Mouse (Mus musculus) CH12.LX (cell line): ENCODE measurements around the gene Chd9.

Source experiments
- ELF1 ChIP-seq: IDR thresholded peaks from 2 replicates; pipeline ENCODE4 v1.6.1; 2014; ENCODE audit warnings: low read depth, mild to moderate bottlenecking, inconsistent platforms, low read length, improper control_type of control experiment
- HCFC1 ChIP-seq: IDR thresholded peaks from 2 replicates; pipeline ENCODE4 v1.6.1; 2012; ENCODE audit warnings: low read depth, mild to moderate bottlenecking, inconsistent platforms, low read length, improper control_type of control experiment
- POLR2A ChIP-seq: IDR thresholded peaks from 2 replicates; pipeline ENCODE4 v1.6.1; 2011; ENCODE audit warnings: low read depth, mild to moderate bottlenecking, improper control_type of control experiment, low read length
- POLR2AphosphoS2 ChIP-seq: IDR thresholded peaks from 2 replicates; pipeline ENCODE4 v1.6.1; 2011; ENCODE audit warnings: low read depth, low read length, improper control_type of control experiment
- SIN3A ChIP-seq: IDR thresholded peaks from 2 replicates; pipeline ENCODE4 v1.6.1; 2012; ENCODE audit warnings: low read length, improper control_type of control experiment, inconsistent platforms
- ZMIZ1 ChIP-seq: IDR thresholded peaks from 2 replicates; pipeline ENCODE4 v1.6.1; 2012; ENCODE audit warnings: low read depth, mild to moderate bottlenecking, inconsistent platforms, low read length, improper control_type of control experiment
- ZNF384 ChIP-seq: IDR thresholded peaks from 2 replicates; pipeline ENCODE4 v1.6.1; 2012; ENCODE audit warnings: low read depth, low read length, improper control_type of control experiment, inconsistent platforms

GRCm38 (mm10) chr8:90847980-90848379 lies 19.8 kb downstream of the Chd9 start:
- no peak for TF ChIP-seq POLR2AphosphoS2
- TF ChIP-seq HCFC1: no peak
- TF ChIP-seq ZMIZ1: no peak
- TF ChIP-seq POLR2A: no peak
- no peak for TF ChIP-seq ELF1
- no peak for TF ChIP-seq SIN3A
- TF ChIP-seq ZNF384: no peak
